Mouse (Mus musculus) midbrain, embryonic 15.5 days (tissue): ENCODE data around the gene BC030499. TPM values are rescaled to one million over a fixed set of nuclear protein-coding genes. Genes with fewer than 3 reads are reported as not detected.

Experiments
- ATAC-seq: fragments of 200-750 bp; cut with Nextera tagmentation; replicated peaks from 2 replicates; pipeline ENCODE4 v1.8.0; 2017; ENCODE audit warnings: moderate TSS enrichment
- H3K27ac ChIP-seq: fragments of 300-500 bp; sonication (generic); 2 replicates; pipeline ENCODE4 v1.5.1; 2015; ENCODE audit warnings: mild to moderate bottlenecking, inconsistent platforms
- H3K27me3 ChIP-seq: fragments of 300-500 bp; sonication (generic); replicated peaks from 2 replicates; pipeline ENCODE4 v1.6.1; 2015; ENCODE audit warnings: inconsistent platforms
- H3K36me3 ChIP-seq: fragments of 300-500 bp; sonication (generic); replicated peaks from 2 replicates; pipeline ENCODE4 v1.6.1; 2015; ENCODE audit warnings: inconsistent platforms
- H3K4me1 ChIP-seq: fragments of 300-500 bp; sonication (generic); 2 replicates; pipeline ENCODE4 v1.6.1; 2015; ENCODE audit warnings: inconsistent platforms
- H3K4me2 ChIP-seq: fragments of 300-500 bp; sonication (generic); 2 replicates; pipeline ENCODE4 v1.6.1; 2015; ENCODE audit warnings: inconsistent platforms, mild to moderate bottlenecking, moderate library complexity
- H3K4me3 ChIP-seq: fragments of 300-500 bp; sonication (generic); 2 replicates; pipeline ENCODE4 v1.5.1; 2015; ENCODE audit warnings: mild to moderate bottlenecking, inconsistent platforms
- H3K9ac ChIP-seq: fragments of 300-500 bp; sonication (generic); 2 replicates; pipeline ENCODE4 v1.6.1; 2015; ENCODE audit warnings: mild to moderate bottlenecking, inconsistent platforms
- H3K9me3 ChIP-seq: fragments of 300-500 bp; sonication (generic); 2 replicates; pipeline ENCODE4 v1.6.1; 2016; ENCODE audit warnings: inconsistent platforms
- WGBS: fragments of 180-500 bp; shearing (Covaris S2); methylation state at CpG from one replicate; pipeline ENCODE4 v1.1.7; 2015; ENCODE audit warnings: mixed read lengths; 5-methylcytosine and 5-hydroxymethylcytosine counted together
- polyA plus RNA-seq: library from polyadenylated mRNA; unstranded; fragments of >200 nt; fragmentation: Nextera tagmentation; extraction: Ambion mirVana; gene quantifications from 2 replicates; pipeline ENCODE4 v1.2.1, GENCODE M21; 2015

BC030499 gene
- 0.11 and 0.28 TPM in 2 replicates for polyA plus RNA-seq

DNA sequence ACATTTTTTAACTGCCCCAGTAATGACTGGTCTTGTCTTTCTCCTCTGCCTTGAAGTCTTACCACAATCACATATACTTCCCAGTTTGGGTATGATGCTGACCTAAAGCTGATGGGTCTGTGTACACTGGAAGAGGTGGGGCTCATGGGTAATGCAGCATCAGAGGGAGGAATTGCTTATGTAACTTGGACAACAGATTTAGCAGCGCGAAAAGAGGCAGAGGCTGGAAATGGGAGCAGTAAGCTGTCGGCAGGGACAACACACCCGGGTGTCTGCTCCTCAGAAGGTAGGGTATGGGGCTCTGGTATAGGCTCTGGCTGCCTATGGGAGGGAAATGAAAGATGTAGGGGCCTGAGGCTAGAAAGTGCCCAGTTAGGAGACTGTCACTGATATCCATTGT lies at the start of gene BC030499:
Gene BC030499 (plus strand): TSS at position 188 of the 400 bp plus-strand sequence.
- no peaks in the 10 kb centered on the region for H3K9me3 ChIP-seq
- H3K27ac ChIP-seq: no peak within 1 kb of the TSS
- H3K4me1 ChIP-seq: no peaks in the 10 kb centered on the region
- H3K9ac ChIP-seq: no peak within 1 kb of the TSS
- peaks cover 59% of the 10 kb centered on the region for H3K36me3 ChIP-seq
- H3K4me3 ChIP-seq: no peak within 1 kb of the TSS
- H3K4me2 ChIP-seq: no peak within 1 kb of the TSS
- 89% methylated on average over 4 of the region's 4 CpGs for WGBS
- no peak for ATAC-seq
- no peaks in the 10 kb centered on the region for H3K27me3 ChIP-seq

DNA sequence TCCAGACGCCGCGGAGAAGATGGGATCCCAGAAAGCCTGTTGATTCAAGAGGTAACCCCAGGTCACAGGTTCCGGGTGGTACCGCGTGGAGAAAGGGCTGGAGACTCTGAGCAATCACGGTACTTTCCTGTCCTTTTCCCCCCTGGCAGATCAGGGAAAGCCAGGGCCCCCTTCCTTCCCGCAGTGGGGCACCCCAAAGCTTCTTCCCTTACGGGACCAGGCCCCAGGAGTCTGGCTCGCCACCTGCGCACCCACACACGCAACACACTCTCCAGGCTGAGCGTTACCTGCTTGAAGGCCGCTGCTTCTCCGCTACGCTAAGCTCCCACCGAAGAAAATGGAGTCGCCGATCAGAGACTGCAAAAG lies 45.4 kb upstream of the BC030499 start:
- Histone ChIP-seq H3K9me3 (no peaks in the 10 kb centered on the region), H3K4me2 (peak overlapping the region; percentile 77), H3K4me1 (peaks cover 58% of the 10 kb centered on the region), H3K4me3 (peak overlapping the region; percentile 65), H3K27ac (peak overlapping the region; percentile 98), H3K9ac (peak overlapping the region; percentile 83), H3K36me3 (no peaks in the 10 kb centered on the region), H3K27me3 (no peaks in the 10 kb centered on the region)
- ATAC-seq: peak; percentile 63
- WGBS: 0% methylated on average over 19 of the region's 19 CpGs

GRCm38 (mm10) chr11:78245627-78246317 lies 44.9 kb upstream of the BC030499 start, which contains the start of the genes Sdf2 and Supt6:
Gene Sdf2, plus strand, starts transcription at chr11:78245746.
Gene Supt6, minus strand, starts transcription at chr11:78245987.
- Histone ChIP-seq H3K27me3 (no peaks in the 10 kb centered on the region), H3K9me3 (no peaks in the 10 kb centered on the region), H3K27ac (peak within 1 kb of the TSS; percentile 98), H3K4me2 (peak within 1 kb of the TSS; percentile 77), H3K36me3 (0 out of 2 replicates have a peak, but pooled peaks cover under 1% of the 10 kb centered on the region), H3K4me1 (peaks cover 55% of the 10 kb centered on the region), H3K9ac (peak within 1 kb of the TSS; percentile 83), H3K4me3 (peak within 1 kb of the TSS; percentile 65)
- ATAC-seq: peak; percentile 95
- WGBS: under 1% methylated on average over 50 of the region's 50 CpGs

- WGBS: 52% methylated on average over 7 of the region's 7 CpGs
- H3K36me3 ChIP-seq: peaks cover 6% of the 10 kb centered on the region; the same call in 1 of the 2 replicates
- H3K4me2 ChIP-seq: peak overlapping the region; percentile 77
- peaks cover 55% of the 10 kb centered on the region for H3K4me1 ChIP-seq
- H3K9ac ChIP-seq: peak overlapping the region; percentile 83; the same call in 1 of the 2 replicates
- H3K4me3 ChIP-seq: peak overlapping the region; percentile 65
- no peak for ATAC-seq
- H3K27me3 ChIP-seq: no peaks in the 10 kb centered on the region
- H3K27ac ChIP-seq: peak overlapping the region; percentile 98
- no peaks in the 10 kb centered on the region for H3K9me3 ChIP-seq
These were observed 44.2 kb upstream of the BC030499 start for GRCm38 (mm10) chr11:78246318-78247011.

GRCm38 (mm10) chr11:78247012-78247348 lies 43.7 kb upstream of the BC030499 start:
- Histone ChIP-seq H3K4me3 (peak overlapping the region; percentile 65; the same call in 1 of the 2 replicates), H3K27ac (no peak overlapping the region), H3K4me1 (peaks cover 55% of the 10 kb centered on the region), H3K9ac (no peak overlapping the region), H3K27me3 (no peaks in the 10 kb centered on the region), H3K4me2 (peak overlapping the region; percentile 77), H3K9me3 (no peaks in the 10 kb centered on the region), H3K36me3 (peaks cover 7% of the 10 kb centered on the region)
- 77% methylated on average over 3 of the region's 3 CpGs for WGBS
- no peak for ATAC-seq

- WGBS: 70% methylated on average over 4 of the region's 4 CpGs
- H3K4me2 ChIP-seq: no peak overlapping the region; the same call in 1 of the 2 replicates
- peaks cover 13% of the 10 kb centered on the region for H3K36me3 ChIP-seq
- H3K27ac ChIP-seq: no peak overlapping the region
- peaks cover 54% of the 10 kb centered on the region for H3K4me1 ChIP-seq
- H3K9me3 ChIP-seq: no peaks in the 10 kb centered on the region
- no peak overlapping the region for H3K4me3 ChIP-seq
- H3K9ac ChIP-seq: no peak overlapping the region
- no peak for ATAC-seq
- H3K27me3 ChIP-seq: no peaks in the 10 kb centered on the region
These were observed 42.9 kb upstream of the BC030499 start for GRCm38 (mm10) chr11:78247727-78248140.

GRCm38 (mm10) chr11:78256618-78257017 lies 34.0 kb upstream of the BC030499 start:
- no peak overlapping the region for H3K27ac ChIP-seq
- ATAC-seq: no peak
- H3K9ac ChIP-seq: no peak overlapping the region
- H3K4me2 ChIP-seq: no peak overlapping the region
- H3K4me3 ChIP-seq: no peak overlapping the region
- H3K9me3 ChIP-seq: no peaks in the 10 kb centered on the region
- peaks cover 18% of the 10 kb centered on the region for H3K36me3 ChIP-seq
- 92% methylated on average over 1 of the region's 1 CpGs for WGBS
- H3K27me3 ChIP-seq: 0 out of 2 replicates have a peak, but pooled peaks cover 3% of the 10 kb centered on the region
- no peaks in the 10 kb centered on the region for H3K4me1 ChIP-seq

DNA sequence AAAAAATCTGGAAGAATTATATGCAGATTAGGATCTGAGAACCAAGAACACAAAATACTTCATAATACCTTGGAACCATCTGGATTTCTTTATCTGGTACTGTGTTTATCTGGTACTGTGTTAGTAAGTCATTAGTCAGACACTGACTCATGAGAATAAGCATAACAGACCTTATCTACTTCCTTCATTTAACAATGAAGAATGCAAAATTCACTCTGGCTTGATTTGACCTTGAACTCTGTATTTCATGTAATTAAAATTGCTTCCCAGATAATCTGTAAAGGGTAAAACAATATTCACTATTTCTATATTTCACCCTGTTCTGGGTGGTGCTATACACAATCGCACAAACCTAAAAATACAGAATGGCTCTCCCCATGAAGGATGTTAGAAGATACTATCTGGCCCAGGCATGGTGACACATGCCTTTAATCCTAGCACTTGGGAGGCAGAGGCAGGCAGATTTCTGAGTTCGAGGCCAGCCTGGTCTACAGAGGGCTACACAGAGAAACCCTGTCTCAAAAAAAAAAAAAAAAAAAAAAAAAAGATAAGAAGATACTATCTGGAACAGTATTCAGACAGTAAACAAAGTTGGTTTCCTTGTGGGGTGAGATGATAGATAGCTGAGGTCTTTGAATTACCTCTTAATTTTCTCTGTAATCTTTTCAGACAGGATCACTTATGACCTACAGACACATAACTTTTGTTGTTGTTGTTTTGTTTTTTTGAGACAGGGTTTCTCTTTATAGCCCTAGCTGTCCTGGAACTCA lies 30.0 kb upstream of the BC030499 start:
- Histone ChIP-seq H3K4me2 (peak overlapping the region; percentile 63), H3K27ac (no peak overlapping the region), H3K9ac (0 out of 2 replicates have a peak overlapping the region, but pooled peaks have one; percentile 34), H3K27me3 (0 out of 2 replicates have a peak, but pooled peaks cover 3% of the 10 kb centered on the region), H3K36me3 (peaks cover 22% of the 10 kb centered on the region), H3K4me1 (peaks cover 13% of the 10 kb centered on the region), H3K9me3 (no peaks in the 10 kb centered on the region), H3K4me3 (peak overlapping the region; percentile 71)
- ATAC-seq: no peak
- WGBS: 95% methylated on average over 2 of the region's 2 CpGs

- peak within 1 kb of the TSS; percentile 82 for H3K9ac ChIP-seq
- peak within 1 kb of the TSS; percentile 84 for H3K27ac ChIP-seq
- 0 out of 2 replicates have a peak, but pooled peaks cover 3% of the 10 kb centered on the region for H3K27me3 ChIP-seq
- peak; percentile 96 for ATAC-seq
- H3K9me3 ChIP-seq: no peaks in the 10 kb centered on the region
- H3K4me3 ChIP-seq: peak within 1 kb of the TSS; percentile 71
- peak within 1 kb of the TSS; percentile 63 for H3K4me2 ChIP-seq
- peaks cover 13% of the 10 kb centered on the region for H3K4me1 ChIP-seq
- under 1% methylated on average over 100 of the region's 115 CpGs for WGBS
- peaks cover 30% of the 10 kb centered on the region for H3K36me3 ChIP-seq
These were observed 29.0 kb upstream of the BC030499 start, which contains the start of gene 2610507B11Rik for GRCm38 (mm10) chr11:78261380-78262352. Gene 2610507B11Rik, plus strand, starts transcription at chr11:78261752.

DNA sequence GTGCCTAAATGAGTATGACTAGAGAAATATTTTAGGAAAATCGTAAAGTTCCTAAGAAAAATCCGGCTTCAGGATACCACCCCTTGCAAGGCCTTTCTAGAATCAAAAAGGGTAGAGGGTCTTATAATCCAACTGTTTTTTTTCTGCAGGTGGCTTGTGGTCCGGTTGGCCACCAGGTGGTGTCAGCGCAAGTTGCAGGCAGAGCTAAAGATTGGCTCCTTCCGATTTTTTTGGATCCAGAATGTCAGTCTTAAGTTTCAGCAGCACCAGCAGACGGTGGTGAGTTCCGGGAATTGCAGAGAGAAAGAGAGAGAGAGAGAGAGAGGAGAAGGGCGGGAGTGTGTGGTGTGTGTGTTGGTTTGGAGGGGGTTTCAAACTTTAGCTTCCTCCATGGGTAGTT lies 28.1 kb upstream of the BC030499 start:
- Histone ChIP-seq H3K4me3 (peak overlapping the region; percentile 71), H3K9ac (no peak overlapping the region; the same call in 1 of the 2 replicates), H3K36me3 (peaks cover 35% of the 10 kb centered on the region), H3K9me3 (no peaks in the 10 kb centered on the region), H3K27me3 (0 out of 2 replicates have a peak, but pooled peaks cover 3% of the 10 kb centered on the region), H3K27ac (no peak overlapping the region), H3K4me1 (peaks cover 13% of the 10 kb centered on the region), H3K4me2 (peak overlapping the region; percentile 63)
- 6% methylated on average over 8 of the region's 8 CpGs for WGBS
- no peak for ATAC-seq

GRCm38 (mm10) chr11:78265571-78265970 lies 25.1 kb upstream of the BC030499 start:
- H3K36me3 ChIP-seq: peaks cover 62% of the 10 kb centered on the region
- no peak overlapping the region for H3K27ac ChIP-seq
- H3K9me3 ChIP-seq: no peaks in the 10 kb centered on the region
- H3K4me3 ChIP-seq: no peak overlapping the region
- no peaks in the 10 kb centered on the region for H3K27me3 ChIP-seq
- peaks cover 13% of the 10 kb centered on the region for H3K4me1 ChIP-seq
- H3K4me2 ChIP-seq: no peak overlapping the region
- WGBS: 96% methylated on average over 6 of the region's 6 CpGs
- ATAC-seq: no peak
- no peak overlapping the region for H3K9ac ChIP-seq
